Mouse (Mus musculus): ENCODE data around the gene Ceacam19. TPM values are rescaled to one million over a fixed set of nuclear protein-coding genes. Genes with fewer than 3 reads are reported as not detected.
A peak's percentile ranks its signal among the peaks of the same experiment; 100 is the strongest.
"Not testable (repeated sequence)": the region's sequence is repeated elsewhere in the genome, so short reads cannot be mapped to it uniquely, and the experiment has no call there.

Ceacam19 gene
- not detected in 2 replicates for polyA plus RNA-seq (2015; fragmentation: Nextera tagmentation; extraction: Ambion mirVana)

DNA sequence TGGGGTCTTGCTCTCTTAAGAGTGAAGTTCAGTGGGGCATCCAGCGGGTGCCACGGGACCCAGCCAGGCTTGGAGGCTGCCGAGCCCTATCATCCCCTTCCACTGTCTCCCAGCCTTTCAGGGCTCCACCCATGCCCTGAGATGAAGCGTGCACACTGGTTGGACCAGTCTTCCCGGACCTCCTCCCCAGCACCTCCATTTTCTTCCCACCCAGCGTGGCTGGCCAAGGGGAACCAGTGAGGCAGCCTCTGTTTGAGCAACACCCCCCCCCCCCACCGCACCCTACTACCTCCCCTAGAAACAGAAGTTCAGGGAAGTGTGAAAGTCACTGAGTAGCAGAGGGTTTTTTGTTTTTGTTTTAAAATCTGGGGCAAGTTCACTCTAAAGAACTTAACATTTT is at the start of gene Ceacam19:
Gene Ceacam19, minus strand, starts transcription at position 117 of the 400 bp plus-strand sequence.
- Histone ChIP-seq H3K4me1 (ENCODE audit: control insufficient read depth, low read depth, low read length) (no peaks in the 10 kb centered on the region), H3K9me3 (replicated peaks; ENCODE audit: control insufficient read depth, low read length) (no peaks in the 10 kb centered on the region), H3K9ac (ENCODE audit: low read depth, low read length) (no peak within 1 kb of the TSS), H3K27ac (ENCODE audit: low read length) (no peak within 1 kb of the TSS), H3K4me3 (ENCODE audit: low read depth, low read length) (no peak within 1 kb of the TSS), H3K27me3 (ENCODE audit: control insufficient read depth, insufficient read depth, low read depth, low read length) (no peaks in the 10 kb centered on the region), H3K36me3 (ENCODE audit: control insufficient read depth, insufficient read depth) (no peaks in the 10 kb centered on the region), H3K4me2 (ENCODE audit: low read depth, low read length) (no peak within 1 kb of the TSS)
- 40% methylated on average over 7 of the region's 7 CpGs for WGBS (ENCODE audit: insufficient replicate concordance)
- ATAC-seq (ENCODE audit: low read depth) = no peak

DNA sequence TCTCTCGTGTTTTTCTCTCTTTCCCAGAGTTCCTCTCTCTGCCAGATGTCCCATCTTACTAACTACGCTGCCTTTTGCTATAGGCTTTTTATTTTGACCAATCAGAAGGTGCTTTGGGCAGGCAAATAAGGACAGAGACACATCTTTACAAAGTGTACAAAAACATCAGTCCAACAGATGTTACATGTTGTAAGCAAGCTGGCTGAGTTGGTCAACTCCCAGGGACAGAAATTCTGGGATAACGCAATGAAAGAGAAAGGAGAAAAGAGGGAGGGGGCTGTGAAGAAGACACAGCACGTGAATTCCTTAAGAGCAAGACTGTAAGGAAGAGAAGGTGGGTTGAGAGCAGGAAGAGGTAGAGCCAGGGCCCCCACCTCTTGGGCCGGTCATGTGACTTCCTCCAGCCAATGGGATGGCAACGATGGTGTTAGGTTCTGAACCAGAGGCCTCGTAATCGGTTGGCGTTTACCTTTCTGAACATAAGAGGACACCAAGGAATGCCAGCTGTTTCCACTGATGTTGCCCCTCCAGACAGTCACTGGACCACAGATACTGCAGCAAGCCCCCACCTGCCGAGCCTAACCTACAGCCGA is 49.6 kb upstream of the Ceacam19 start:
- Histone ChIP-seq H3K4me2 (ENCODE audit: low read depth, low read length) (no peak overlapping the region), H3K4me1 (ENCODE audit: control insufficient read depth, low read depth, low read length) (no peaks in the 10 kb centered on the region; the same call in none of the 2 replicates), H3K27me3 (ENCODE audit: control insufficient read depth, insufficient read depth, low read depth, low read length) (peaks cover 2% of the 10 kb centered on the region; the same call in 1 of the 2 replicates), H3K27ac (ENCODE audit: low read length) (no peak overlapping the region), H3K9ac (ENCODE audit: low read depth, low read length) (no peak overlapping the region), H3K9me3 (replicated peaks; ENCODE audit: control insufficient read depth, low read length) (no peaks in the 10 kb centered on the region), H3K4me3 (ENCODE audit: low read depth, low read length) (no peak overlapping the region), H3K36me3 (ENCODE audit: control insufficient read depth, insufficient read depth) (no peaks in the 10 kb centered on the region)
- no peak for ATAC-seq (ENCODE audit: low read depth)
- WGBS (ENCODE audit: insufficient replicate concordance) = 63% methylated on average over 11 of the region's 11 CpGs

DNA sequence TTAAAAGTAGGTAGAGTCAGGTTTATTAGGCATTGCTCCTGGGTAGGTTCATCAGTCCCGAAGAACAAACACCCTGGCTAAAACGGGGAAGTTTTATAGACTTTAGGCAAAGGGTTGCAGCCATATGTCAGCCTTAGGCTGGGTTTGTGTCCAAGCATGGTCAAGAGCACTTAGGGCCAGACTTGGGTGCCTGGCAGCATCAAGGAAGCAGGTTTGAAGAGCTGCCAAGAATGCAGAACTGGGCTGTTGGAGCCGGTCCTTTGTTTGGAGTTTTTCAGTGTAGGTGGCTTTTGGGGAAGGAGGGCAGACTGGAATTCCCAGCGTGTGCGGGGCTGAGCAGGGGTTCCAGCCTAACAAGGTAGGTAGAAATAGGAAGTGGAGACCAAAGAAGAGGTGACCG is 48.2 kb upstream of the Ceacam19 start:
- ATAC-seq (ENCODE audit: low read depth) = no peak
- Histone ChIP-seq H3K4me1 (ENCODE audit: control insufficient read depth, low read depth, low read length) (no peaks in the 10 kb centered on the region; the same call in none of the 2 replicates), H3K27ac (ENCODE audit: low read length) (no peak overlapping the region; the same call in 1 of the 2 replicates), H3K4me2 (ENCODE audit: low read depth, low read length) (no peak overlapping the region), H3K27me3 (ENCODE audit: control insufficient read depth, insufficient read depth, low read depth, low read length) (peaks cover 2% of the 10 kb centered on the region; the same call in 1 of the 2 replicates), H3K9ac (ENCODE audit: low read depth, low read length) (no peak overlapping the region), H3K36me3 (ENCODE audit: control insufficient read depth, insufficient read depth) (no peaks in the 10 kb centered on the region), H3K4me3 (ENCODE audit: low read depth, low read length) (no peak overlapping the region), H3K9me3 (replicated peaks; ENCODE audit: control insufficient read depth, low read length) (no peaks in the 10 kb centered on the region)
- WGBS (ENCODE audit: insufficient replicate concordance) = 33% methylated on average over 6 of the region's 6 CpGs

DNA sequence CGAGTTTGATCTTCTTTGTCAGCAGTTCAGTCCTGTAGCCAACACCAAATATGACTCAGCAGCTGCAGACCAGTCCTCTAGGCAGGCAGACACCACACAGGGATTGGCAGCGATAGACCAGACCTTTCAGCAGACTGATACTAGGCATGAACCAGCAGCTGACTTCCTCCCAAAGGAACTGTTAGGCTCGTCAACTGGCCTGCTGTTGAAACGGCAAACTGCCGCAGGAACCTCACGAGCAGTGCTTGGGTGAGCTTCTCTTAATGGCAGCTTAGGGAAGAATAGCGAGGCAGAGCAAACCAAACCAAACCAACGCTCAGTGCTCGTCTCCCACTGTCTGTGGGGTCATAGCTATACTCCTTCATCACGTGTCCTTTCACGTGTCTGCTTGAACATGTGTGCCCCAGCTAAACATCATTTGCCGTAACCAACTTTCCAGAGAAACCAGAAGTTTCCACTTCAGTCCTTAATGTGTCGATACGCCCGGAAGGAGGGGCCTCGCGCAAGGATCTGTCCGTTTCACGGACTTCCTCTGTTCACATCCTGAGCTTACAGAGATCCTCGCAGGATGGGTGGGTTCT is 47.5 kb upstream of the Ceacam19 start:
- Histone ChIP-seq H3K27ac (ENCODE audit: low read length) (peak overlapping the region; percentile 67), H3K9me3 (replicated peaks; ENCODE audit: control insufficient read depth, low read length) (no peaks in the 10 kb centered on the region), H3K4me3 (ENCODE audit: low read depth, low read length) (0 out of 2 replicates have a peak overlapping the region, but pooled peaks have one; percentile 1), H3K9ac (ENCODE audit: low read depth, low read length) (no peak overlapping the region), H3K4me2 (ENCODE audit: low read depth, low read length) (peak overlapping the region; percentile 25; the same call in 1 of the 2 replicates), H3K36me3 (ENCODE audit: control insufficient read depth, insufficient read depth) (no peaks in the 10 kb centered on the region), H3K27me3 (ENCODE audit: control insufficient read depth, insufficient read depth, low read depth, low read length) (peaks cover 2% of the 10 kb centered on the region; the same call in 1 of the 2 replicates), H3K4me1 (ENCODE audit: control insufficient read depth, low read depth, low read length) (no peaks in the 10 kb centered on the region; the same call in none of the 2 replicates)
- 14% methylated on average over 20 of the region's 20 CpGs for WGBS (ENCODE audit: insufficient replicate concordance)
- peak; percentile 58 for ATAC-seq (ENCODE audit: low read depth)

DNA sequence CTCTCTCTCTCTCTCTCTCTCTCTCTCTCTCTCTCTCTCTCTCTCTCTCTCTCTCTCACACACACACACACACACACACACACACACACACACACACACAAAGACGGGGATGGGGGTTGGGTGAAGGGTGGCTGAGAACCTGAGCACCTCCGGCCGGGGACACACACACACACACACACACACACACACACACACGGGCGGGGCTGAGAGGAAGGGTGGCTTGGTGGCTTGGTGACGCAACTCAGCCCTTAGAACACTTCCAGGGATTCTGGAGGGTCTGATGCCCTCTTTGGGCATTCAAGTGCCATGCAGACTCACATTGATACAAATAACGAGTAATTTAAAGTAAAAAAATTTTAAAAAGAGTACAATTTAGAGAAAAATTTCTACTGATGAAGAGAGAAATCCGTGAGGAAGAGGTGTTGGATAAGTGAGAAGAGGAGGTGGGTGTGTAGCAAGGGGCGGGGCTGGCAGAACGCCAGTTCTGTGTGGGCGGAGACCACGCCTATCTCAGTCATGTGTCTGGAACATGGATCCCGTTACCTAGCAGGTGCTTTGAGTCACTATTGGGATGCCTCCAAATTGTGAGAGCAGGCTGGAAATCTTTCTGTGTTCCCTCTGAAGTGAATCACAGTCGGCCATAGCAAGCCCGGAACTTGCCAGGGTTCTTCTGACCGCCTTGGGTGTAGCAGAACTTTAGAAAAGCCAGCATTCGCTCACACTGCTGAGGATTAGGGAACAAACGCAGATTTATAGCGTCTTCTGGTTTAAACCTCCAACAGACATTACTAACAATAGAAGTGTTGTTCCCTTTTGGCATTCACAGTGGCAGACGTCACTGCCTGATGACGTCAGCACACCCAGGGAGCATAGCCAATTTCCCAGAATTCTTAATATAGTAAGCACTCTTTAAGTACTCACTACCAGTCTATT is 45.4 kb upstream of the Ceacam19 start:
- 7% methylated on average over 21 of the region's 21 CpGs for WGBS (ENCODE audit: insufficient replicate concordance)
- 0 out of 2 replicates have a peak overlapping the region, but pooled peaks have one; percentile 4 for H3K4me3 ChIP-seq (ENCODE audit: low read depth, low read length)
- no peak overlapping the region for H3K9ac ChIP-seq (ENCODE audit: low read depth, low read length)
- no peaks in the 10 kb centered on the region; the same call in none of the 2 replicates for H3K4me1 ChIP-seq (ENCODE audit: control insufficient read depth, low read depth, low read length)
- peak; percentile 65 for ATAC-seq (ENCODE audit: low read depth)
- peaks cover 2% of the 10 kb centered on the region; the same call in 1 of the 2 replicates for H3K27me3 ChIP-seq (ENCODE audit: control insufficient read depth, insufficient read depth, low read depth, low read length)
- no peaks in the 10 kb centered on the region for H3K36me3 ChIP-seq (ENCODE audit: control insufficient read depth, insufficient read depth)
- no peaks in the 10 kb centered on the region for H3K9me3 ChIP-seq (replicated peaks; ENCODE audit: control insufficient read depth, low read length)
- no peak overlapping the region for H3K27ac ChIP-seq (ENCODE audit: low read length)
- H3K4me2 ChIP-seq (ENCODE audit: low read depth, low read length) = peak overlapping the region; percentile 35

DNA sequence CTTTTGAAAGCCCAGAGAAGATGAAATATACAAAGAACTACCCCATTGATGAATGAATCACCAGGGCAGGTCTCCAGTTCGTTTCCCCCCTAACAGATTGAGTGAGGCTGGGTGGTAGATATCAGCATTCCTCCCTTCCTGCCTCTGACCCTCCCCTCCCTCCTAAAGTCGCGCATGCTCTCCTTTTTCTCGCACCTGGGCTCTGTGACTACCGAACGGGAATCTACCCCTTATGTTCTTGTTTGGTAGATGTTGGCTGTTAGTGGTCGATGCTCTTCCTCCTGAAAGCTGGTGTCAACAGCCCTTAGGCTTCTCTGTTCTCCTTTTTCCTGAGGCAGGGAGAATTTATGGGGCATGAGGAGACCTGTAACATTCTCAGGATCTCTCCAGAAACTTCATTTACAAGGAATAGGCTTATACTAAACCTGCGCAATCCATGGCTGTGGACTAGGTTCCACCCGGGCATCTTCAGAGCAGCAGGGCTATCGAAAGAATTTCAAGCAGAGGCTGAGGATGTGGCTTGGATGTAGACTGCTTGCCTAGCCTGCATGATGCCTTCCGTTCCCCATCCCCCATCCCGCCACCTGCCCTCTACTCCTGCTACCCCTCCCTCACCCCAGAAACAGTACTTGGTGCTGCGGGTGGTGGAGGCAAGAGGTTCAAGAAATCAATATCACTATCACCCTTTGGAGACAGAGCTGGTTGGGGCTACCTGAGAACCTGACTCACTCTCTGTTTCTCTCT is 44.5 kb upstream of the Ceacam19 start:
- H3K27me3 ChIP-seq (ENCODE audit: control insufficient read depth, insufficient read depth, low read depth, low read length) = peaks cover 2% of the 10 kb centered on the region; the same call in 1 of the 2 replicates
- ATAC-seq (ENCODE audit: low read depth) = no peak
- WGBS (ENCODE audit: insufficient replicate concordance) = 12% methylated on average over 13 of the region's 13 CpGs

DNA sequence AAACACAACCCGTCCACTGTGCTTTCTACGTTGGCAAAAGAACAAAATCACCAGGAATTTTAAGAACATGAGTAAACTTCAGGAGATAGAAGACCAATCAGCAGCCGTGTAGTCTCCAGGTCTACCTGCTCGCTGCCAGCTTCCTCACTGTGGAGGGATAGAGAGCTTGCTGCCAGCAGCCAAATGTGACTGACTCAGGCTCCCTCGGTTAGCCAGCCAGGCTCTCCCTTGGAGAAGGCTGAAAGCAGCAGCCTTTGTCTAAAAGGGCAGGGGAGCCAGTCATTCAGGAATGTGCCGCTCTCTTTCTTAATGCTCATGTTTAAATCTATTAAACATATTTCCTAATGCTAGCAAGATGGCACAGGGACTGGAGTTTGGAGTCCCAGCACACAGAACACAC is 42.7 kb upstream of the Ceacam19 start:
- not testable (repeated sequence) for H3K4me1 ChIP-seq (ENCODE audit: control insufficient read depth, low read depth, low read length); H3K9me3 ChIP-seq (replicated peaks; ENCODE audit: control insufficient read depth, low read length); ATAC-seq (ENCODE audit: low read depth); H3K9ac ChIP-seq (ENCODE audit: low read depth, low read length); H3K27ac ChIP-seq (ENCODE audit: low read length); H3K4me3 ChIP-seq (ENCODE audit: low read depth, low read length); H3K36me3 ChIP-seq (ENCODE audit: control insufficient read depth, insufficient read depth); H3K27me3 ChIP-seq (ENCODE audit: control insufficient read depth, insufficient read depth, low read depth, low read length); H3K4me2 ChIP-seq (ENCODE audit: low read depth, low read length)
- 68% methylated on average over 6 of the region's 6 CpGs for whole genome bisulfite sequencing (ENCODE audit: insufficient replicate concordance)

More for the DNA sequence above, 44.5 kb upstream of the Ceacam19 start:
- Histone ChIP-seq H3K4me1 (ENCODE audit: control insufficient read depth, low read depth, low read length) (no peaks in the 10 kb centered on the region; the same call in none of the 2 replicates), H3K9me3 (replicated peaks; ENCODE audit: control insufficient read depth, low read length) (no peaks in the 10 kb centered on the region), H3K4me3 (ENCODE audit: low read depth, low read length) (no peak overlapping the region), H3K27ac (ENCODE audit: low read length) (no peak overlapping the region), H3K36me3 (ENCODE audit: control insufficient read depth, insufficient read depth) (no peaks in the 10 kb centered on the region), H3K4me2 (ENCODE audit: low read depth, low read length) (no peak overlapping the region), H3K9ac (ENCODE audit: low read depth, low read length) (no peak overlapping the region)

DNA sequence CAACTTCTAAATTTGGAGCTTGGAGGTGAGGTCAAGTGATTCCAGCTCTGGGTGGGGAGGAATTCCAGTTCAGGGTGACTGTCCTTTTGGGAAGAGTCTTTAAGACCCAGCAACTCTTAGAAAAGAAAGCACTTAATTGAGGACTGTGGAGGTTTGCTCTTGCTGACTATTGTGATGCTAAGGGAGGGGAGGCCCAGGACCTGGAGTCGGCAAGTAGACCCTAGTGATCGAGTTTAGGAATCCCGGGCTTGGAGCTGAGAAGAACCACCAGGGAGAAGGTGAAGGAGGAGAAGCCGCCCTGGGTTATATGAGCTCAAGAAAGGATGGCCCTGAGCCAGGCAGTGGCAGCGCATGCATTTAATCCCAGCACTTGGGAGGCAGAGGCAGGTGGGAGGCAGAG is 40.7 kb upstream of the Ceacam19 start:
- no peak for ATAC-seq (ENCODE audit: low read depth)
- Histone ChIP-seq H3K27me3 (ENCODE audit: control insufficient read depth, insufficient read depth, low read depth, low read length) (peaks cover 2% of the 10 kb centered on the region; the same call in 1 of the 2 replicates), H3K9ac (ENCODE audit: low read depth, low read length) (no peak overlapping the region), H3K4me3 (ENCODE audit: low read depth, low read length) (no peak overlapping the region), H3K4me2 (ENCODE audit: low read depth, low read length) (no peak overlapping the region), H3K36me3 (ENCODE audit: control insufficient read depth, insufficient read depth) (no peaks in the 10 kb centered on the region), H3K9me3 (replicated peaks; ENCODE audit: control insufficient read depth, low read length) (no peaks in the 10 kb centered on the region), H3K27ac (ENCODE audit: low read length) (no peak overlapping the region), H3K4me1 (ENCODE audit: control insufficient read depth, low read depth, low read length) (no peaks in the 10 kb centered on the region; the same call in none of the 2 replicates)
- WGBS (ENCODE audit: insufficient replicate concordance) = 57% methylated on average over 5 of the region's 5 CpGs
